Mouse (Mus musculus): ENCODE results near the gene Smu1.

DNA sequence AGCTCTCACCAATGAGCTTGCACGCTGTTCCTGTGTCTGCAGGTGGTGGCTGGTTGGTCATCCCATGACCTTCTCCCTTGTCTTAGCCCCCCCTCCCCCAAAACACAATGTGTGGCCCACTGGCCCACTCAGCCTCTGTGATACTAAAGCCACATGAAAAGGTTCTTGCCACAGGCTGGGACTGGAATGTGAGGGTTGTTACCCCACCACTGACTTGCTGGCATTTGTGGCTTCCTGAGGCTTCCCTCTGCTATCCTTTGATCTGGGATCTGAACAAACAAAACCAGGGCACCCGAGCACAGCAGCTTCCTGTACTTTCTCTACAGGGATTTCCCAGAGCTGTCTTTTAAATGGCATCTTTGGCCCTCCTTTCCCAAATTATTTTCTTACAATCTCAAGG, 19.4 kb upstream of the Smu1 start:
- TF ChIP-seq CTCF (IDR thresholded peaks at IDR 0.05; ENCODE audit: low read depth): no peak
- TF ChIP-seq EP300 (IDR thresholded peaks at IDR 0.05; ENCODE audit: low read depth): no peak
